Mouse (Mus musculus) myocyte (in vitro differentiated cells): ENCODE measurements at regions not wholly inside any gene's neighbourhood (a gene's known extent, or its start where the extent isn't known, plus 50 kb on each side); places are given as distances from the start of the nearest gene placed in this dataset.

Experiments used
- CEBPB ChIP-seq: IDR thresholded peaks from 2 replicates; pipeline ENCODE4 v1.6.1; 2011; ENCODE audit warnings: mild to moderate bottlenecking, moderate library complexity; ENCODE audit not compliant: poor library complexity, insufficient read depth, severe bottlenecking
- E2F4 ChIP-seq: IDR thresholded peaks from one replicate; pipeline ENCODE4 v1.6.1; 2011; ENCODE audit warnings: mild to moderate bottlenecking, control low read depth, moderate library complexity; ENCODE audit not compliant: insufficient read depth
- MAX ChIP-seq: IDR thresholded peaks from one replicate; pipeline ENCODE4 v1.6.1; 2011; ENCODE audit warnings: low read depth, mild to moderate bottlenecking, control low read depth
- MYOD1 ChIP-seq, 3 experiments: IDR thresholded peaks; one replicate each; pipeline ENCODE4 v1.6.1; 2011; ENCODE audit warnings: control low read depth in 2 of 3, low read depth in 2 of 3, mild to moderate bottlenecking in 2 of 3, moderate library complexity in 1 of 3; ENCODE audit not compliant: insufficient read length in 2 of 3, control insufficient read depth in 1 of 3
- MYOG ChIP-seq, 3 experiments: IDR thresholded peaks; one replicate each; pipeline ENCODE4 v1.6.1; 2011; ENCODE audit warnings: control low read depth in 2 of 3, low read depth in 2 of 3, mild to moderate bottlenecking in 2 of 3; ENCODE audit not compliant: insufficient read length in 2 of 3, control insufficient read depth in 1 of 3, insufficient read depth in 1 of 3
- POLR2A ChIP-seq: IDR thresholded peaks from one replicate; pipeline ENCODE4 v1.6.1; 2011; ENCODE audit warnings: low read depth, mild to moderate bottlenecking, control low read depth, moderate library complexity; ENCODE audit not compliant: insufficient read length
- POLR2AphosphoS2 ChIP-seq: IDR thresholded peaks from one replicate; pipeline ENCODE4 v1.6.1; 2011; ENCODE audit warnings: low read depth, control low read depth; ENCODE audit not compliant: insufficient read length
- REST ChIP-seq: IDR thresholded peaks from one replicate; pipeline ENCODE4 v1.6.1; 2011; ENCODE audit warnings: mild to moderate bottlenecking, control low read depth, moderate library complexity; ENCODE audit not compliant: insufficient read depth, insufficient read length
- SRF ChIP-seq: IDR thresholded peaks from one replicate; pipeline ENCODE4 v1.6.1; 2011; ENCODE audit warnings: low read depth; ENCODE audit not compliant: control insufficient read depth, insufficient read length
- TCF12 ChIP-seq: IDR thresholded peaks from one replicate; pipeline ENCODE4 v1.6.1; 2011; ENCODE audit warnings: mild to moderate bottlenecking, control low read depth; ENCODE audit not compliant: poor library complexity, insufficient read depth, severe bottlenecking
- TCF3 ChIP-seq: IDR thresholded peaks from one replicate; pipeline ENCODE4 v1.6.1; 2011; ENCODE audit warnings: low read depth, control low read depth; ENCODE audit not compliant: insufficient read length
- USF1 ChIP-seq: IDR thresholded peaks from one replicate; pipeline ENCODE4 v1.6.1; 2011; ENCODE audit warnings: low read depth, mild to moderate bottlenecking, control low read depth, moderate library complexity

- TF ChIP-seq POLR2A (no peak), POLR2AphosphoS2 (no peak), MYOG (IDR thresholded peaks at IDR 0.05; ENCODE audit: control insufficient read depth in 1 of 3, insufficient read depth in 1 of 3, insufficient read length in 2 of 3, low read depth in 2 of 3) (no peak), TCF3 (no peak), USF1 (no peak), SRF (no peak), E2F4 (no peak), MYOD1 (IDR thresholded peaks at IDR 0.05; ENCODE audit: control insufficient read depth in 1 of 3, insufficient read length in 2 of 3, low read depth in 2 of 3) (no peak), TCF12 (no peak), REST (no peak), MAX (no peak), CEBPB (no peak)
These were observed 304.4 kb downstream of the Myh15 start for GRCm38 (mm10) chr16:49361731-49362130.
